Mouse (Mus musculus) embryo, embryonic 11 days (tissue): ENCODE data around the gene Inpp4b.
A peak's percentile ranks its signal among the peaks of the same experiment; 100 is the strongest.

ENCODE experiments used
- DNase-seq: peaks from one replicate; pipeline ENCODE4 v3.0.0-alpha.2; 2015

Inpp4b gene

DNA sequence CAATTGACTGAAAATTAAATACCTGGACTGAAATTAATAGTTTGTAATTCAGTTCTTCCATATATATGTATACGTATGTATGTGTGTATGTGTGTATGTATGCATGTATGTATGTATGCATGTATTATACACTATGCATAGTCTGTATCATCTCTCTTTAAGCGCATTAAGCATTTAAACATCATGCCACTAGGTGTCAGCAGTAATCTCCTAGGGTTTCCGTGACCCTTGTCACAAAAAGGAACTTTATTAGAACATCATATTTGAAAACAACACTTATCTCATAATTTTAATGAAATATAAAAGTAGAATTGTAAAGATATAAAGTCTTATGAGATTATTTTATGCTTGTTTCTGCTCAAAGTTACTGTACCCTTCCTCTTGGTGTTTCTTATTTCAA lies 136.3 kb downstream of the Inpp4b start:
- peak; percentile 55 for DNase-seq

DNA sequence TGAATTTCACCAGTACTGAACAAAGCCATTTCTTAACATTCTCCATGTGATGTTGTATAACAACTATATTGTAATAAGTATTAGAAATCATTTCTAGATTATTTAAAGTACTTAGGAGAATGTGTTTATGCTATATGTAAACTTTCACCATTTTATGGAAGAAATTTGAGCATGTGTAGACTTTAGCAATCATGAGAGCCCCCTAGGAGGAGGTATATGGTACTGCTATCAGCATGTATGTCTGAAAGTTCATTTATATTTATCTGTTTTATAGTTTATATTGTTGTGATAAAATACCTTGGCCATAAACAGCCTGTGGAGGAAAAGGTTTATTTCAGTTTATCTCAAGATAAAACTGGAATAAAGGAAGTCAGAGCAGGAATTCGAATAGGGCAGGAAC lies 141.5 kb downstream of the Inpp4b start:
- DNase-seq = no peak

- DNase-seq = no peak
Measured at GRCm38 (mm10) chr8:81485626-81486025, 143.3 kb downstream of the Inpp4b start.

DNA sequence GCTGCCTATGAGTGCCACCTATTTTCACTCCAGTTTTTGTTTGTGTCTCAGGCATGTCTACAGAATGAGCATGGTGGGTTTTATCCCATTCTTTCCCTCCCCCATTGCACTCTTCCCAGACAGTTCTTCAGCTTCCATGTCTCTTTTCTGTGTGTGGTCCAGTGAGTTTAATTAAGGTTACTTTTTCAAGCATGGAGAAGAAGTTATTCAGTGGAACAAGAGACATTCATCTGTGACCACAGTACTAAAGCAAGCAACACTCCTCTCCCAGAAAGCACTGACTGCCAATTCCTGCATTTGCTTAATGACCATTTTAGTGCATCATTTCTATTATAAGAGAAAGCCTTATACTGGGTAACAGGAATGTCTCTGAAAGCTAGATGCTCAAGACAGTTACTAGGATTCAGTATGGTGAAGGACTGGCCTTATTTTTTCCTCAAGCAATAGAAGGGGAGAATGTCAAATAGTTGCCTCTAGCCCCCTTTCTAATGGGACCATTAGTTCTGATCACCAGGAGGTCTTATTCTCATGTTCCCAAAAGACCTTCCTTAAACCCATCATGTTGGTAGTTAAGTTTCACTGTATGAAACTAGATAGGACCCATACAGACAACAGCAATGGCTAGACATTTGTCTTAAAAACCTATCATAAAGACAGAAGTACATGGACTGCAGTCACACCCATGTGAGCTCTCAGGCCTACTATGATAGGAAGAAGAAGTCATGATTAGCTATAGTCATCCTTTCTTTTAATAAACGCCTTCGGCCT lies 147.7 kb downstream of the Inpp4b start:
- no peak for DNase-seq

GRCm38 (mm10) chr8:81491097-81491705 lies 148.8 kb downstream of the Inpp4b start:
- no peak for DNase-seq

DNA sequence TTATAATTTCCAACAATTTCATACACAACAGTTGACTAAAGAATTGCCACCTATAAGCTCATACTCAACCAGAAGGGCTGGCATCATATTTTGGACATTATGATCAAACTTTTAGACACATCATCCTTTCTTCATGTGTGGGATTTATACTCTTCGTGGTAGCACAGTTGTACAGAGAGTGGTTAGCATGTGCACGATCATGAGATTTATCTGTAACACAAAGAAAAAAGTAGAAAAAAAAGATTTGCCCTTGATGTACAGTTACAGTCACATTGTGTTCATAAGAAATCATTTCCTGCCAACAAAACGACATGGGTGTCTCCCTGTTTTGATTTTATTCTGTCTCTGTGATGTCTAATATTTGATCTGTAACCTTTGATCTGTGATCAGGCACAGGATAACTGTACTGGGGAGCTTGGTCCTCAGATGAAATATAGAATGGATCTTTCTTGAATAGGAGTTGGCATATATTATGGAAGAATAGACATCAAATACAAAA lies 149.4 kb downstream of the Inpp4b start:
- DNase-seq = no peak

DNA sequence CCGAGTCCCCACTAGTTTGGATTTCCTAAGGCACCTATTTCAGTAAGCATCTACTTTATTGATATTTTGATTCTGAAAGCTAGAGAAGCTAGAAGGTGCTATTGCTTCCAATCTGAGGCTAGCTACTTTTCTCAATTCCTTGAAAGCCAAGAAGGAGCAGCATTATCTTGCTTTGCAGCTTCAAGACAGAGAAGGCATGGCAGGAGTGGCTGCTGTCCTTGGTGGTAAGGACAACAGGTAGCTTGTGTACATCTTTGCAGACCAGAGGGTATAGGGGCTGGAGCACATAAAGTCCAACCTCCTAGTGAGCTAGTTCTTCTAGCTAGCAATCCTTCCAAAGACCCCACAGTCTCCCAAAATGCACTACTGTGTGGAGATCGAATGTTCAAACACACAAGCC lies 152.5 kb downstream of the Inpp4b start:
- DNase-seq = no peak

DNA sequence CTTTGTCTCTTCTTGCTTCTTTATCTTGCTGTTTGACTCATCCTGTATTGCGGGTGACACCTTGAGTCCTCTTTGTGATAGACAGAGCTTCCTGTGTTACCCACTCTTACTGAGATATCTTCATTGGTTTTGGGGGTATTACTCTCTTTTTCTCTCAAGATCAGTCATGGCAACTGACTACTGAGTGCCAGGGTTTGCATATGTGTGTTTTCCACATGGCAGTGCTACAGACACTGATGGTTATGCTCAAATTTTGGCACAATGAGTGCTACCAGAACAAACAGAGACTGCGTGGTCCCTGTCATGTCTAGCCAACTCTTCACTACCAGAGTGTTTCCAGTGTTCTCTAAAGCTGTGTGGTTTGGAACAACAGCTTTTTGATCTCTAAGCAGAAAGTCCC lies 155.3 kb downstream of the Inpp4b start:
- DNase-seq = no peak

DNA sequence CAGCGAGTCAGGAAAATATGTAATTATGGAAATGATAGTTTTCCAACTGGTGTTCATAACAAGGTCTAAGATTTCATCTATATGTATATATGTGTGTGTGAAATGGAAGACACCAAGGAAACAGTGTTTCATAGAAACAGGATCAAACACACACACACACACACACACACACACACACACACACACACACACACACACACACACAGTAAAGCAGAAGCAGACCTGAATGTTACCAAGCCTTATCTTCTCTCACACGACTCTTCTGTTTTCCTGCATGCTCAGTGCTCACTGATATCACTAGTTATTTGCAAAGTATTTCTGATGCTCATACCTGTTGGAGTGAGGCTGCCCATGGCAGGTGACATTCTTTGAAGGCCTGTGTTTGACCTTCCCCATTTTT lies 159.9 kb downstream of the Inpp4b start:
- DNase-seq = no peak

DNA sequence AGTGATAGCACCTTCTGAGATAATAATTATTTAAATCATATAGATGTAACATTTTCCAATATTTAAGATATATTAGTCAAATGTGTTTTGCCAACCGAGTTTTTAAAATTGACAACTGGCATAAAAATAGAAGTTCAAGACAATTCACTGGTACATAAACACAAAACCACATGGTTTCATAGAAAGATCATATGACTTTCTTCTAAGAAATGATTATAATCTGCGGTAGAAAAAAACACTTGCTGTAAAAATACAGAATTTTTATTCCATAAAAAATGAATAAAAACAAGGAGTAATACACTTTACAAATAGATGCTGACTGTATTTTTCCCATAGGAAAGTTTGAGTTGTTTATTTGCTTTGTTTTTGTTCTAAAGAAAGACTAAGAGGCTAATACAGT lies 160.6 kb downstream of the Inpp4b start:
- DNase-seq = no peak

- no peak for DNase-seq
Measured at GRCm38 (mm10) chr8:81512826-81513225, 170.5 kb downstream of the Inpp4b start.

- no peak for DNase-seq
Measured at GRCm38 (mm10) chr8:81514425-81514824, 172.1 kb downstream of the Inpp4b start.

- no peak for DNase-seq
Measured at GRCm38 (mm10) chr8:81522085-81522484, 179.7 kb downstream of the Inpp4b start.

GRCm38 (mm10) chr8:81524561-81524960 lies 182.2 kb downstream of the Inpp4b start:
- no peak for DNase-seq

GRCm38 (mm10) chr8:81527661-81528060 lies 185.3 kb downstream of the Inpp4b start:
- peak; percentile 5 for DNase-seq

DNA sequence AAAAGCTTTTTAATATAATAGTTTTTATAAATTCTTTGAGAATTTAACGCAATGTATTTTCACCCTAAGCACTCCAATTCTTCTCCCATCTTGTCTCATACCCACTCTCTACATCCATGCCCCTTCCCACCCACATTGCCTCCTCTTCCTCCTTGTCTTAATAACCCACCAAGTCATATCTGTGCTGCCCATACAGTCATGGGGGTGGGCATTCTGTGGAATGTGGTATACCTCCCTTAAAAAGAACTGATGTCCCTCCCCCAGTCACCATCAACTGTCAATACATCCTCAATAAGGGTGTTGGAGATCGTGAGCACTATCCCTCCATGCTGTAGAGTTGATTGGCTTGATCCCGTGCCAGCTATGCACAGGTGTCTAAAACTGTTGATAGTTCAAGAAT lies 196.0 kb downstream of the Inpp4b start:
- no peak for DNase-seq

DNA sequence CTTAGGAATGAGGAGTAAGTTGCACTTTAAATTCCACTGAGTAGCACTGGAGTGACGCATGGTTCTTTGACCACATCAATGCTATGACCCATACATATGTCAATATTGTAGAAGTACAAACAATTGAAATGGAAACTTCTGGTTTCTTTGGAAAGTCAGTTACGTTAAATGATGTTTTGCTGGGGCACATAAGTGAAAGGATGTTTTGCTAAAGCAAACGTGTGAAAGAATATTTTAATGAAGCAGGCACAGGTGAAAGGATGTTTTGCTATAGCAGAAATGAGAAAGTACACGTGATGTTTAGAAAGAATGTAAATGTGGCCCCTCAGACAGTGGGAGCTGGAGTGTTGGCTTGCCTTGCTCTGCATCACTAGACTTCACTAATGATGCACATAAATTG lies 216.2 kb downstream of the Inpp4b start:
- no peak for DNase-seq

- DNase-seq = no peak
Measured at GRCm38 (mm10) chr8:81562405-81562804, 220.0 kb downstream of the Inpp4b start.

DNA sequence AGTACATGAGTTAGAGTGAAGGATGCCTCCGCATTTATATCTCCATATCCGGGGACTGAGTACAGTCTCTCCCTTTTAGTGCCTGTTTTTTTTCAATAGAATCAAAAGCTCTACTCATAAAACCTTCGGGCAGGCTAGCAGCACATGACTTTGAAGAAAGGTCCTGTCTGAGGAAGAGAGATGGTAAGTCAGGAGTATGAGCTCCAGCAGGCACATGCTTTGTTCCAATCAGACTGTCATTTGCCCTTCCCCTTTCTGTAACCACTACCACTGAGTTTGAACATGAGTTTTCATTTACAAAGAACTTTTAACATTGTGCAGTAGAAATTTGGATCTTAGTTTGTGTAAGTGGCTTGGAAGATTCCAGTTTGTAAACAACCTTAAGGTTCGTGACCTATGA lies 223.1 kb downstream of the Inpp4b start:
- DNase-seq = no peak

DNA sequence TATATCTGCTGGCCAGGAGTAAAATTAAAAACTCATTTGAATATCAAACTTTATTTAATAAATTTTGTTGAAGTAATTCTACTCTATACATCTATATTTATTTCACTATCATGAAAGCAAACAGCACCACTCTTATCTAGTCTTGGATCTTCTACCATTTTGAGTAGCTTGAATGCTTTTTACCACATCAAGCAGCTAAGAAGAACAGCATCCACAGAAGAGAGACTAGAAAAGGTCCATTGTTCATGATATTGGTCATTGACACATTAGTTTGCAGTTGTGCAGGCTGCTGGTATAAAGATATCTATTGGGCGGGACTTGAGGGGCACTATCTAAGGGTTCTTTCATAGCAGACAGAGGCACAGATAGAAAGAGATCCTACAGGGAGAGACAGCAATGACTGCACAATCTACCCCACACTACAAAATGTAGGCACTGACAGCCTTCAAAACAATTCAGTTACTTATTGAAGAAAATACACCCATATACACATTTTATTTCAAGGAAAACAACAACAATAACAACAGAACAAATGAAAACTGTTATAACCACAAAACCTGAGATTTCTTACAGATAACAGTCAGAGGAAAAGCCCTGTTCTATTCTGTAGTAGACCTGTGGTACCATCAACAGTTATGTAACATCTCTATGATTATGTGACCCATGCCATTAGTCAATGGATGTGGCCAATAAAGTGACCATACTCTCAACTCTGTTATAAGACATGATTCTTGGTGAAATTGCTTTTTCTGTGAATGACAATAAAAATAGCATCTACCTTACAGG lies 230.2 kb downstream of the Inpp4b start:
- no peak for DNase-seq

- DNase-seq = no peak
Measured at GRCm38 (mm10) chr8:81575268-81575917, 233.0 kb downstream of the Inpp4b start.

- peak; percentile 10 for DNase-seq
Measured at GRCm38 (mm10) chr8:81578951-81579350, 236.6 kb downstream of the Inpp4b start.

GRCm38 (mm10) chr8:81581817-81582437 lies 239.6 kb downstream of the Inpp4b start:
- no peak for DNase-seq
